Mouse (Mus musculus): ENCODE results near the gene Olfr1328. TPM values are rescaled to one million over a fixed set of nuclear protein-coding genes. Genes with fewer than 3 reads are reported as not detected.

Gene Olfr1328
- not detected in 2 replicates for polyA plus RNA-seq (2012; rRNA removed; ENCODE audit: low replicate concordance)

DNA sequence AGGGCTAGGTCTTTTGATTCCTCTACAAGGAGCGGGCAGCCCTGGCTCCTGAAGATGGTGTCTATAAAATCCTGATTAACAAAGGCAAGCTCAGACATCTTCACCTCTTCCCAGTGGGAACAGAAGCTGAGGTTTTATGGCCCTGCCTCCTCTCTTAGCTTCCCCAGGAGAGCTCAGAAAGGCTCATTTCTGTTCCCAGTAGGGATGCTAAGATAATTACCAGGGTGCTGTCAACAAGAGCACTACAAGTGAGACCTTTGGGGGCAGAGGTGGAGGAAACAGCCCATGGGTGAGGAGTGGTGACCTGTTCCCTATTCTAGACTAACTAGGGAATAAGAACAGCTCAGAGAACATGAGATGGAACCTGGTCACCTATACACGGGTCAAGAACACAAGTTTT, at the start of gene Olfr1328:
Gene Olfr1328 (minus strand): TSS at position 101 of the 400 bp plus-strand sequence.

DNA sequence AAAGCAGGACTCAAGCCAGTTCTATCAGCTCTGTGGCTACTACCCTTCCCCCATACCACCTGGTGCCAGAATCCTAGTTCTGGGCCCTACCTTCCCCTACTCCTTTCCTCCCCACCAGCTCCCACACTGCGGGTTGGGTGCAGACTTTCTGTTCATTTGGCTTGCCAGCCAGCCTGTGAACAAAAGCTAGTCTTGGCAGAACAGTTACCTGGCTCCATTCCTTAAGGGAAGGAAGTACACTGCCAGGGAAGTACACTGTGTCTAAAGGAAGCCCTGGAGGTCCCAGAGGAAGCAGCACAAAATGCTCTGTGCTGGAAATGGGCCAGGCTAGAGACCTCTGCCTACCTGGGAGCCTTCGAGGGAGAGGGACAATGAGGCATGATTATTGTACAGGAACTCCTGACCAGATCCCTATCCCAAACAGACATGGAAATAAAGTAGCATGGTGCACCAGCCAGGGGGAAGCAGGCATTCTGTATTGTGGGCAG, 22.8 kb upstream of the Olfr1328 start, which contains the start of gene Lao1:
Gene Lao1 (plus strand): TSS at position 438 of the 488 bp plus-strand sequence.

GRCm38 (mm10) chr4:118917365-118917764, 21.0 kb downstream of the Olfr1328 start, which contains the start of gene Olfr1329:
Gene Olfr1329, minus strand, starts transcription at chr4:118917465.

GRCm38 (mm10) chr4:118888297-118888696, 50.1 kb downstream of the Olfr1328 start, which contains the start of gene Olfr1330:
Gene Olfr1330, plus strand, starts transcription at chr4:118888597.

Other genes with a start within 250 kb of the Olfr1328 start
- not detected in 2 replicates for gene Olfr1342, start 245.9 kb downstream of the Olfr1328 start, polyA plus RNA-seq (2012; rRNA removed; ENCODE audit: low replicate concordance)
- gene Olfr1341, start 235.1 kb downstream of the Olfr1328 start, polyA plus RNA-seq (2012; rRNA removed; ENCODE audit: low replicate concordance): not detected in 2 replicates
- gene Olfr1340, start 218.5 kb downstream of the Olfr1328 start, polyA plus RNA-seq (2012; rRNA removed; ENCODE audit: low replicate concordance): not detected in 2 replicates
- gene Olfr1339, start 206.4 kb downstream of the Olfr1328 start, polyA plus RNA-seq (2012; rRNA removed; ENCODE audit: low replicate concordance): not detected in 2 replicates
- not detected in 2 replicates for gene Olfr1338, start 179.9 kb downstream of the Olfr1328 start, polyA plus RNA-seq (2012; rRNA removed; ENCODE audit: low replicate concordance)
- not detected in 2 replicates for gene Olfr1337, start 156.0 kb downstream of the Olfr1328 start, polyA plus RNA-seq (2012; rRNA removed; ENCODE audit: low replicate concordance)
- not detected in 2 replicates for gene Olfr1335, start 128.7 kb downstream of the Olfr1328 start, polyA plus RNA-seq (2012; rRNA removed; ENCODE audit: low replicate concordance)
- not detected in 2 replicates for gene Olfr1333, start 102.3 kb downstream of the Olfr1328 start, polyA plus RNA-seq (2012; rRNA removed; ENCODE audit: low replicate concordance)
- not detected in 2 replicates for gene Olfr1331, start 74.0 kb downstream of the Olfr1328 start, polyA plus RNA-seq (2012; rRNA removed; ENCODE audit: low replicate concordance)
- gene Olfr1330, start 50.0 kb downstream of the Olfr1328 start, polyA plus RNA-seq (2012; rRNA removed; ENCODE audit: low replicate concordance): not detected in 2 replicates
- not detected in 2 replicates for gene Olfr1329, start 21.1 kb downstream of the Olfr1328 start, polyA plus RNA-seq (2012; rRNA removed; ENCODE audit: low replicate concordance)
- gene Lao1, start 23.0 kb upstream of the Olfr1328 start, polyA plus RNA-seq (2012; rRNA removed; ENCODE audit: low replicate concordance): not detected in 2 replicates
- 13.3 and 26.0 TPM in 2 replicates for gene Slc2a1, start 170.1 kb upstream of the Olfr1328 start, polyA plus RNA-seq (2012; rRNA removed; ENCODE audit: low replicate concordance)
- gene Zfp691, start 235.6 kb upstream of the Olfr1328 start, polyA plus RNA-seq (2012; rRNA removed; ENCODE audit: low replicate concordance): 5.6 and 7.2 TPM in 2 replicates

Data from duodenum, adult 2 months (tissue).